In the genomic region with DNA sequence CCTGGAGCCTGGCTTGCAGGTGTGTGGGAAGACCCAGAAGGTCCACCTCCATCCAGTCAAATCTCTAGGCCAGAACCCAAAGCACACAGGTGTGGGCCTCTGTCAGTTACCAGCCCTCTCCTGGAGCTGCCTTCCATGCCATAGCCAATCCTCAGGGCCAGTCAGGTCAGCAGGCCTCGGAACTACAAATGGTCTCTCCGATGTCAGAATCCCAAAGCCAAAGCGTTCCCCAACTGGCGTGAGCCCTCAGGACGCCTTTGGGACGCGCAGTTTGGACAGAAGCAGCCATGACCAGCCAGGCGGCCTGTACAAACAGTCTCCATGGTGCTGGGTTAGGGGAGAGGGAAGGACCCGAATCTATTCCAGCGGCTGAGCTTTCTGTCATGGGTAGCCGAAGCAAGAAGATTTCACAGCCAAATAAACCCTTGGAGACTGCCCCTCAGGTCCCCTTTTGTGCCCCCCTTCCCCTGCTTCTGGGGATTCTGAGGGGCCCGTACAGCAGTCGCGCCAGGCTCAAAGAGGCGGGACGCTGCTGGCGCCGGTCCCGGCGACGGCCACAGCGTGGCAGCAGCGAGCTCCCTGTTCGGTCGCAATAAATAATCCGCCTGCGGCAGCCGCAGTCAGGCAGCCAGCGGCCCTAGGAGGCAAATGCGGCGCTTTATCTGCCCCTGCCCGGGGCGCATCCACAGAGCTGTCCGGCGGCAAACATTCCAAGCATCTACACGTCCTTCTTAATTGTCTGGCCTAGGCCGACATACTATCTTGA, we compare ENCODE assay signal across 8 mouse cellular contexts. TPM values are rescaled to one million over a fixed set of nuclear protein-coding genes. Genes with fewer than 3 reads are reported as not detected.
DNase-seq lines count a peak whose midpoint lies in the region; ATAC-seq and TF ChIP-seq lines count a peak whose summit lies in the region.

No protein-coding gene starts in this region.

- DNase-seq in CD8-positive naive resting alpha-beta T cell, adult 2 months (ENCODE audit: low read depth in 2 of 2, low spot score in 2 of 2) = peak; percentile 60 to 73
- DNase-seq in adrenal gland, postnatal 36 days = peak; percentile 87 to 92
- DNase-seq in forebrain, embryonic 11.5 days (ENCODE audit: low spot score) = peak; percentile 88
- peak; percentile 82 for DNase-seq in heart, postnatal 4 days
- peak; percentile 28 to 50 for DNase-seq in layer of hippocampus, adult 18-20 months (ENCODE audit: low spot score in 2 of 2)
- DNase-seq in lung, postnatal 10 days = peak; percentile 87
- DNase-seq in thymus, postnatal 4 days = peak; percentile 87

- no peaks in the 10 kb centered on the region for H3K9me3 ChIP-seq in forebrain, embryonic 11.5 days (ENCODE audit: control insufficient read depth, low read length)

- no peak overlapping the region for H3K9ac ChIP-seq in forebrain, embryonic 11.5 days (ENCODE audit: low read length)

- peaks cover 99% of the 10 kb centered on the region for H3K27me3 ChIP-seq in forebrain, embryonic 11.5 days (ENCODE audit: control insufficient read depth, insufficient read depth, low read length)

- H3K4me3 ChIP-seq in forebrain, embryonic 11.5 days (ENCODE audit: low read depth, low read length) = no peak overlapping the region
- H3K4me3 ChIP-seq in olfactory bulb, adult 2 months (ENCODE audit: insufficient read depth, low read depth, low read length) = no peak overlapping the region

- no peak for ATAC-seq in forebrain, embryonic 11.5 days (replicated peaks; ENCODE audit: low FRiP score)

- no peak overlapping the region for H3K27ac ChIP-seq in forebrain, embryonic 11.5 days (ENCODE audit: low read depth, low read length)
- H3K27ac ChIP-seq in olfactory bulb, adult 2 months (ENCODE audit: insufficient read depth, low read depth, low read length) = no peak overlapping the region

- H3K36me3 ChIP-seq in forebrain, embryonic 11.5 days (ENCODE audit: control insufficient read depth, insufficient read depth, low read length) = no peaks in the 10 kb centered on the region

- H3K4me1 ChIP-seq in forebrain, embryonic 11.5 days (replicated peaks; ENCODE audit: control insufficient read depth, insufficient read depth, low read length) = peaks cover 5% of the 10 kb centered on the region; the same call in 1 of the 2 replicates
- no peaks in the 10 kb centered on the region for H3K4me1 ChIP-seq in olfactory bulb, adult 2 months (ENCODE audit: control insufficient read depth, insufficient read depth, low read length)

- no peak for TF ChIP-seq POLR2A in olfactory bulb, adult 2 months (IDR thresholded peaks at IDR 0.05; ENCODE audit: insufficient read depth, low read depth, low read length)

- TF ChIP-seq CTCF in olfactory bulb, adult 2 months (IDR thresholded peaks at IDR 0.05; ENCODE audit: insufficient read depth, low read depth, low read length) = peak; percentile 66

- no peak overlapping the region for H3K4me2 ChIP-seq in forebrain, embryonic 11.5 days (ENCODE audit: low read depth, low read length, severe bottlenecking)

- under 1% methylated on average over 37 of the region's 37 CpGs for WGBS in forebrain, embryonic 11.5 days
- WGBS in olfactory bulb, adult 2 months = 2% methylated on average over 37 of the region's 37 CpGs

RNA-seq across cellular contexts. Expression of gene Hoxa3, which starts 1.8 kb away (rescaled TPM):
- total RNA-seq in adrenal gland, postnatal 36 days (2021) = 1 to 10 TPM; 3.7 TPM
- not detected in 2 replicates for polyA plus RNA-seq in forebrain, embryonic 11.5 days (2014; fragmentation: Nextera tagmentation; extraction: Ambion mirVana)
- 1 to 10 TPM; 1.4 TPM for total RNA-seq in heart, postnatal 4 days (2021)
- not detected for total RNA-seq in layer of hippocampus, adult 18-20 months (2021)
- polyA plus RNA-seq in olfactory bulb, adult 2 months (2012; ENCODE audit: insufficient read depth, insufficient read length, low replicate concordance, missing spikeins) = not detected in 2 replicates

RNA-seq across cellular contexts. Expression of gene Gm28308, which starts 1.8 kb away (rescaled TPM):
- total RNA-seq in adrenal gland, postnatal 36 days (2021) = 1 to 10 TPM; 1.5 to 2.8 TPM
- polyA plus RNA-seq in forebrain, embryonic 11.5 days (2014; fragmentation: Nextera tagmentation; extraction: Ambion mirVana) = not detected in 2 replicates
- total RNA-seq in heart, postnatal 4 days (2021) = not detected
- not detected for total RNA-seq in layer of hippocampus, adult 18-20 months (2021)
- polyA plus RNA-seq in olfactory bulb, adult 2 months (2012; ENCODE audit: insufficient read depth, insufficient read length, low replicate concordance, missing spikeins) = not detected in 2 replicates

RNA-seq across cellular contexts. Expression of gene Hoxa6, which starts 2.8 kb away (rescaled TPM):
- 1 to 10 TPM; 2.5 to 4.6 TPM for total RNA-seq in adrenal gland, postnatal 36 days (2021)
- not detected in 2 replicates for polyA plus RNA-seq in forebrain, embryonic 11.5 days (2014; fragmentation: Nextera tagmentation; extraction: Ambion mirVana)
- total RNA-seq in heart, postnatal 4 days (2021) = not detected
- not detected for total RNA-seq in layer of hippocampus, adult 18-20 months (2021)
- polyA plus RNA-seq in olfactory bulb, adult 2 months (2012; ENCODE audit: insufficient read depth, insufficient read length, low replicate concordance, missing spikeins) = not detected in 2 replicates

RNA-seq across cellular contexts. Expression of gene Hoxa5, which starts 7.0 kb away (rescaled TPM):
- total RNA-seq in adrenal gland, postnatal 36 days (2021) = 10 to 100 TPM; 14.7 to 27.8 TPM
- polyA plus RNA-seq in forebrain, embryonic 11.5 days (2014; fragmentation: Nextera tagmentation; extraction: Ambion mirVana) = not detected in 2 replicates
- total RNA-seq in heart, postnatal 4 days (2021) = 1 to 10 TPM; 1.3 to 1.5 TPM
- not detected for total RNA-seq in layer of hippocampus, adult 18-20 months (2021)
- polyA plus RNA-seq in olfactory bulb, adult 2 months (2012; ENCODE audit: insufficient read depth, insufficient read length, low replicate concordance, missing spikeins) = not detected in 2 replicates

RNA-seq across cellular contexts. Expression of gene Hoxa7, which starts 10.3 kb away (rescaled TPM):
- total RNA-seq in adrenal gland, postnatal 36 days (2021) = 10 to 100 TPM; 19.1 to 20.1 TPM
- polyA plus RNA-seq in forebrain, embryonic 11.5 days (2014; fragmentation: Nextera tagmentation; extraction: Ambion mirVana) = not detected in 2 replicates
- total RNA-seq in heart, postnatal 4 days (2021) = under 1 TPM in 1 of 2 experiments, not detected in 1; 0.20 TPM
- under 1 TPM in 1 of 2 experiments, not detected in 1; 0.36 TPM for total RNA-seq in layer of hippocampus, adult 18-20 months (2021)
- not detected in 2 replicates for polyA plus RNA-seq in olfactory bulb, adult 2 months (2012; ENCODE audit: insufficient read depth, insufficient read length, low replicate concordance, missing spikeins)

Comparison
In these comparisons a context has a peak if more than half of its experiments do, and no peak if none do; other contexts are left out.
1. DNase-seq: peak in every context shown above with its lines; median percentile 90 in adrenal gland, postnatal 36 days; 88 in forebrain, embryonic 11.5 days; 87 in lung, postnatal 10 days; 87 in thymus, postnatal 4 days; 82 in heart, postnatal 4 days; 66 in CD8-positive naive resting alpha-beta T cell, adult 2 months; 39 in layer of hippocampus, adult 18-20 months.